Mouse (Mus musculus): ENCODE results near the gene Ptpro.

The Ptpro gene

DNA sequence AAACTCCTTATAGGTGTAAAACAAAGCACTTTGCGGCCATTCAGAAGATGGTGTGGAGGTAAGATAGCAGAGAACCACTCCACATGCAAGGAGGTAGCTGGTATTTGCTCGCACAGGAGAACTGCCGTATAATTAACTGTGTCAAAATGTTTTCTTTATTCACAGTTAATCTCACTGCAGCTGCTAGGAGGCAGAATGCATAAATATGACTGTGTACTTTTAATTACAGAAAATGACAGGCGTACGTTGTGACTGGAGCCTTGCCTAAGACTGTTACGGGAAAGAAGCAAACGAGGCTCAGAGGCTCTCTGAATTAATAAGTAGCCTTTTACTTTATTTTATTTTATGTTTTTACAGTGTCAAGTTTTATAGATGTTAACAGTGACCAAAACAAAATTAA is 27.5 kb downstream of the Ptpro start:
- no peak for TF ChIP-seq GATA4 (IDR thresholded peaks at IDR 0.05; ENCODE audit: insufficient replicate concordance, low read length)

DNA sequence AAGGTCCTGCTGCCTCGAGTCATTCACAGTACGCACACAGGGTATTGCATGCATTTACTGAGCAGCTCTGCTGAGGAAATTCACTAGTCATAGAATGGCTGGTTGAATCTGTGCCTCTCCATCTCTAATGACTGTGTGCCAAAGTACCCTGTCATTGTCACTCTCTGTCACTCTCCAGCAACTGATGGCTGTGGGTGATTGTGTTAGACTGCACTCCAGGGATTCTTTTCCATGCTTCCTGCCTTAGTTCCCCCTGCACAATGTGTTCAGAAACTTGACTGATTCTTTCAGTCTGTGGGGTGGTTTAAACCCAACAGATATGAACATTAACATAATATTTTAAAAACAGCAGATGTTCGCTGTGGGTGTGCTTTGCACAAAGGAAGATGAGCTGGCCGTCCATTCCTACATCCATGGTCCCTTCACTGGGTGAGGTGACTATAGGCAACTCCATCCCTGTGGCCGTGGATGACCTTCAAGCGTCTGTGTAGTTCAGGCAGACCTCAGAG is 29.5 kb downstream of the Ptpro start:
- no peak for TF ChIP-seq GATA4 (IDR thresholded peaks at IDR 0.05; ENCODE audit: insufficient replicate concordance, low read length)

DNA sequence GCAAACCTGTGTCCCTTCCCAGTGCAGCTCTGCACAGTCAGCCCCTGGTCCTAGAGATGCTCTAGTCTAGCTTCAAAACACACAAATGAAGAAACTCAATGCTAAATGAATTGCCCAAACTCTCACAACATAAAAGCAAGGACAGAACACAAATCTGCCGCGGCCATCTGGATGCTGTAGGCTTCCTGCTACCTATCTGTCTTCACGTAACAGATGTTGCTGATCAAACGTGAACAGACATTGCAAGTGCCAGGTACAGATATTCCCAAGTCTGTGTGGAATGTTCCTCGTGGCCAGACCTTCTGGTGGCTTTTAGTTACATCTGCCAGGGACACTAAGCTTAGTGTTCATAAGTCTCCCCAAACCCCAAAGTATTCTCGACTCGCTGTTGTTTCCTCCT is 29.9 kb downstream of the Ptpro start:
- TF ChIP-seq GATA4 (IDR thresholded peaks at IDR 0.05; ENCODE audit: insufficient replicate concordance, low read length), result no peak

DNA sequence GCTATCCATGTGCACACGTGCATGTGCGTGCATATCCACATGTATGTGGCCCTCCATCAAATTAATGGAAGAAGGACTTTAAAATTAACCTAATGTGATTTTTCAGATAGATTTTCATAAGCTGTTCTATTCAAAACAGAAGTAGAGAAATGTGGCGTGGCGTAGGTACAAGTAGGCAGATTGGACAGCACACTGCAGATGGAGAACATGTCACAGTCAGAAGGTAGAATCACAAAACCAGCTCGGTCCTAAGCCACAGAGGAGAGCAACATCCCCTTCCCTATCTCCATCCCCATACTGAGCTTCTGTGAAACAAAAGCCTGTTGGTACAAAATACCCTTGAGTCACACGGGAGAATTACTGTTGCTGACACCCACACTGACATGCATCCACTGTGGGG is 34.3 kb downstream of the Ptpro start:
- TF ChIP-seq GATA4 (IDR thresholded peaks at IDR 0.05; ENCODE audit: insufficient replicate concordance, low read length), result no peak

DNA sequence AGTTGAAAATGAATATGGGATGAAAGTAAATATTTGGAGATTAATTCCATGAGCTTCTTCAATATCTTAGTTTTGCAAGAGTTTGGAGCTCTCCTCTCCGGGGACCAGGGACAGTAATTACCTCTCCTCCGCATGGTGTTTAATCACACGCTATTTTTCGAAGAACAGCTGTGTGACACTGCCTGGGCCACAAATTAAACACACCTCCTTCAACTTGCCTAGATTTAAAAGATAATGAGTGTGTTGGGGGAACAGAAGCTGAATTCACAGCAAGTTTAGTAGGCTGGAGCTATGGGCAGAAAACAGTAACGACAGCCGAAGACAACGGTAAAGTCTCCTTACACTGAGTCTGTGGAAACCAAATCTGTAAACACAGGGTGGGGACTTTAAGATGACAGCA is 35.7 kb downstream of the Ptpro start:
- no peak for TF ChIP-seq GATA4 (IDR thresholded peaks at IDR 0.05; ENCODE audit: insufficient replicate concordance, low read length)

DNA sequence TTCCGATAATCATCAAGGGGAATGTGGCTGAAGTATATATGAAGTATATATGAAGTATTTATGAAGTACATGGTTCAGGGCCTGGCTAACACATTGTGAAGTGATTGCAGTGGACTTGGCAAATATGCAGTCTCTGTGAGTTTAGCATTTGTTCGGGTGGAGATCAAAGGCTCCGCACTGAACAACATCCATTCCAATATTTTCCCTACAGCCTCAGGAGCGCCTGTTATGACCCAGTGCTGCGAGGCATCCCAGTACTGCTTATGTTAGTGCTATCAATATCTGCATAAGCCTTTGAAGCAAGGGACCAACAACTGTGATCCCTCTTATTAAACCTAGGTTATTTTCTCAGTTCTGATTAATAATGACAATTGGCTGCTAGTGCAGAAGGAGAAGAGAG is 36.1 kb downstream of the Ptpro start:
- TF ChIP-seq GATA4 (IDR thresholded peaks at IDR 0.05; ENCODE audit: insufficient replicate concordance, low read length), result no peak

DNA sequence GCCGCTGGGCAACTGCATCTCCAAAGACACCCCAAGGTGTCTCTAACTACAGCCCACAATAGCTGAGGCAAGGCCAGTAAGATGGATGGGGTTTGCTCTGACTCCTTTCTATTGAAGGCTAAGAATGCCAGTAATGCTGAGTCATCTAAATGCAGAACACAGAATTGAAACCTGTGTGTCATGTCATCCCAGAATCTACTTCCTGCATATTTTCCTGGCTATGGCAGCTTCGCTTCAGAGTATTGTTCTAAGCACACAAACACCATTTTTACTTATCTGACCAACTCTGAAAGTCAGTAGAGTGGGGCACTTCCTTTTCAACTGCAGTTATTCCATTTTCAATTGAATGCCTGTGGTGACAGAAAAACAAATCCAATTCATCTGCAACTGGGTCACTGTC is 40.3 kb downstream of the Ptpro start:
- no peak for TF ChIP-seq GATA4 (IDR thresholded peaks at IDR 0.05; ENCODE audit: insufficient replicate concordance, low read length)

DNA sequence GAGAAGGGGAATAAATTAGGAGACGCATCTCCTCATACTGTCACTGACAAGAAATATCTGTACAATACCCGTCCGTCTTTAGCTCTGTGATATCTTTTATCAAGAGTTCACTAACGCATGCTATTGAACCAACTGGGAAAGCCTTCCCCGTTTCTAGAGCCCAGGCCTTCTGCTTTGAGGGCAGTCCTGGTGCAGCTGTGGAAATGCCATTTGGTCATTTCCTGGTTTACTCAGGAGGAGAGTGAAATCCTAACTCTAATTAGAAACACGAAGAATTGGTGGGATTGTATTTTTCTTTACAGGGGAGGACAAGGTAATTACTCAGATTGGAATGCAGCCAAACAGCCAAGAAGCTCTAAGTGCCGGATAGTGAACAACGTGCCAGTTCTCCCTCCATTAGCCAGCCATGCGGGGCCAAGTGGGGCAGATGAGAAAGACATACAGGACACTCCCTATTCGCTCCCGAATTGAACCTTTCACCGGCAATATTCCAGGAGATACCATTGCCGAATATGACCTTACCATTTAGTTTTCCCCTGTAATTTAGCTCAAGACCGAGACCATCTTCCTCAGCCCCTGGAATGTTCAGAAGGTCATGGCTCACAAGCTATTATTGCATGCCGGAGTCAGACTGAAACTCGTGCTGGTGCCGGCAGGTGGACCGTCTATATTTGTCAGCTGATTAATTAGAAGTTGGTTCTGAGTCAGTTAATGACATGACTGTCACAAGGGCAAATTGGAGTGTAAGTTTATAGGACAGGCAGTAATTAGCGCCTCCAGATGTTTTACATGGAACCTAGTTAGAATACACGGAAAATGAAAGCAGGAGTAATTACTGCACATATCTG is 43.1 kb downstream of the Ptpro start:
- no peak for TF ChIP-seq GATA4 (IDR thresholded peaks at IDR 0.05; ENCODE audit: insufficient replicate concordance, low read length)

DNA sequence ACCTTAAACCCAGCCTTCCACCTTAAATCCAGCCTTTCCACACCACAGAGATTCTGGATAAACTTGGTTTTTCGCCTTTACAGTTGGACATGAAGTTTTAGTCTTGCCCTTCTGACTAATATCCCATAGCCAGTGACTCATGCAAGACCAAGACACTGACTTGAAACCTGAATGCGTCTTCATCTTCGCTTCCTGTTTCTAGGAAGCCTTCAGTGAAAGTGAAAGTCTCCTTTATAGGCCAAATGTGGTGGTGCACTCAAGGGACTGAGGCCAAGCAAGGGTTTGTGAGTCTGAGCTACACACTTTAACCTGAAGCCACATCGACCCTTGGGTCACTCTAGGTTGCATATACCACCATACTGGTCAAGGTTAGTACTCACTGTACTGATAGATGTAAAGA is 50.4 kb downstream of the Ptpro start:
- TF ChIP-seq GATA4 (IDR thresholded peaks at IDR 0.05; ENCODE audit: insufficient replicate concordance, low read length), result no peak

DNA sequence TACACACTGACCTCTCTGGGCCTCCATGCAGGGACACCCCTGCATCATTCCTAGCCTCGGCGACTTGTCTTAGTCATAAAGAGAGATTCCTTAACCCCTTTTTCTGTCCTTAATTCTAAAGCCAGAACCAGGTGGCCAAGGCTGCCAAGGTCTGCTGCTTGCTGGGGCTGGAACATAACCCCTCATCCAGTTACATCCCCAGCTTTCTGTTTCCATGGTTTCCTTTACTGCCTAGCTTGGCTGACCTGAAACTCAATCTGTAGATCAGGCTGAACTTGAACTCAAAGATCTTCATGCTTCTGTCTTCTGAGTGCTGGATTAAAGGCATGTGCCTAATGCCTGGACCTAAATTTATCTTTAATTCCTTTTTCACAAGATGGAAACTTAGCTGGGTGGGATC is 51.7 kb downstream of the Ptpro start:
- no peak for TF ChIP-seq GATA4 (IDR thresholded peaks at IDR 0.05; ENCODE audit: insufficient replicate concordance, low read length)

DNA sequence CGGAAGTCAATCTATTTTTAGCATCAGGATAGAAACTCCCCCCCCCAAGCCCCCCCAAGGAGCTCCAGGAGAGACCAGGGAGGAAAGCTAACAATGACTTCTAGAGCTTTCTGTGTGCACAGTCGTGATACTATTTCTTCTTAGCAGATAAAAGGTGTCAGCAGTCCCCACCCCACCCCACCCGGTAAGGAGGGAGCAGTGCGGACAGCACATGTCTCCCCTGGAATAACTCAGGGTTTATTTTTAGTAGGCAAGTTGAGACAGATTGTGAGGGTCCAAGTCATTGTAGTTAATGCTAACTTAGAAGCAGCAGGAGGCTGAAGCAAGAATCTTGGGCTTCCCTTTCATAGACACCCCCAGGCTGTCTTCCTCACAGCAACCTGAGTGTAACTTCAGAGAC is 63.1 kb downstream of the Ptpro start:
- TF ChIP-seq GATA4 (IDR thresholded peaks at IDR 0.05; ENCODE audit: insufficient replicate concordance, low read length), result no peak

DNA sequence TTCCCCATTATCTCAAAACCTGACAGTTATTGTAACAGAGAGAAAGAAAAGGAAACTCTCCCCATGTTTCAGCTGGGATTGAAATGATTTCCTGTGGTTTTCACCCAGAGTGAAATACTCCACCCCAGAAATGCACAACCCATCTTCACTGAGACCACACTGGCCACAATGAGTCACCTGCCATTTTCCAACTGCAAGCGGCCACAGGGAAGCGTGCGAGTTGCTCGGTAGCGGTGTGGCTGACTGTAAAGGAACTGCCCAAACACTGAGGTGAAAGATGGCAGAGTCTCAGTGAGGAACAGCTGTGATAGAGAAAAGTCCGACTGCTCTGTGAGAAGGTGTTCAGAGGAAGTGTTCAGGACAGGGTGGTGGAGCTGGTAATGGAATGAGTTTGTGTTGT is 64.2 kb downstream of the Ptpro start:
- no peak for TF ChIP-seq GATA4 (IDR thresholded peaks at IDR 0.05; ENCODE audit: insufficient replicate concordance, low read length)

DNA sequence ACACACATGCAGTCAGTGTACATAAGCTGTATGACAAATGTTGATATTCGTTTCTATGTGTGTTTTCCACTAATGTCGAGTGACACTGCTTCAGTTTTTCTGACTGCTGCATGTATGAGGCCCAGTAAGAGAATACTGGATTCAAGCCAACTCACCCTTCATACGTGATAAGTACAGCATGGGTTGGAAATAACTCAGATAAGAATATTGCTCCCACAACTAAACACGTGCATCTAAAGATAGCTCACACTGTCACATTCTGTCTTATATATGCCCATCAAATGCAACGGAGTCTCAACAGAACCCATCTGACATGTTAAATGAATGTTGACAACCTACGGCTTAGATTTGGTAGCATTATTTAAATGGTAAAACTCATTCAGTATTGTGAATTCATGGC is 65.4 kb downstream of the Ptpro start:
- no peak for TF ChIP-seq GATA4 (IDR thresholded peaks at IDR 0.05; ENCODE audit: insufficient replicate concordance, low read length)

DNA sequence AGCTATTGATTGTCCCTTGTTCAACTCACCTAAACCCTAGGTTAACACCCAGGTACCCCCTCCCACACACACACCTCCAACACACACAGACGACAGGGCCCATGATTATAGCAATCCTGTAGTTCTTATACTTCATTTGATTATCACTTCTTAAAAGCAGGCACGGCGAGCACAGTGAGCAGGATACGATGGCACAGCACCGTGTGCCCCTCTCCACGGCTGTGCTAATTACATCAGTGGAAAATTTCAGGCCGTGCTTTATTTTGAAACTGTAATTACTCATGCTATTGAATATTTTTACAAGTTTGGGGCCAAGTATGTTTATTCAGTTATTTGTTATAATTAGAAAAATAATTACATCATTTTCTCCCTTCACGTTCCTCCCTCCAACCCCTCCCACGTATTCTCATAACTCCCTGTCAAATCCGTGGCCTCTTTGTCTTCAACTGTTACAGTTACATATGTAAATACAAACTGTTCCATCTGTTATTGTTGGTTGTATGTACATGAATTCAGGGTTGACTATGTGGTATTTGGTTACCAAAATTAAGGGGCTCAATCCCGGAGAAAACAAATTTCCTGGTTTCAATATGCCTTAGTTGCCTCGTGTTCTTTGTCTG is 66.2 kb downstream of the Ptpro start:
- TF ChIP-seq GATA4 (IDR thresholded peaks at IDR 0.05; ENCODE audit: insufficient replicate concordance, low read length), result no peak

DNA sequence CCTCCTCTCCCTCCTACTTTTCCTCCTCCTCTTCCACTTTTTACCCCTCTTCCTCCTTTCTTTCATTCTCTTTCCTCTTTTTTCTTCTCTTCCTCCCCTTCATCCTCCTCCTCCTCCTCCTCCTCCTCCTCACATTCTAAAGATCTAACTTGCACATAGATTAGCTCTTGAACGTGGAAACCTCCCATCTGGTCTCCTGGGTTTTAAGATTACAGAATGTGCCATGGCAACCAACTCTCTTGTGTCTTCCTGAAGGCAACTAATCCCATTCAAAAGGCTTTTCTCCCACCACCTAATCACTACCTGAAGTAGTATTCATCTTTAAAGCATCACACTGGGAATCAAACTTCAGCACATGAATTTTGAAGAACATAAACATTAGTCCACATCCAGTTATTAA is 67.5 kb downstream of the Ptpro start:
- TF ChIP-seq GATA4 (IDR thresholded peaks at IDR 0.05; ENCODE audit: insufficient replicate concordance, low read length), result no peak

DNA sequence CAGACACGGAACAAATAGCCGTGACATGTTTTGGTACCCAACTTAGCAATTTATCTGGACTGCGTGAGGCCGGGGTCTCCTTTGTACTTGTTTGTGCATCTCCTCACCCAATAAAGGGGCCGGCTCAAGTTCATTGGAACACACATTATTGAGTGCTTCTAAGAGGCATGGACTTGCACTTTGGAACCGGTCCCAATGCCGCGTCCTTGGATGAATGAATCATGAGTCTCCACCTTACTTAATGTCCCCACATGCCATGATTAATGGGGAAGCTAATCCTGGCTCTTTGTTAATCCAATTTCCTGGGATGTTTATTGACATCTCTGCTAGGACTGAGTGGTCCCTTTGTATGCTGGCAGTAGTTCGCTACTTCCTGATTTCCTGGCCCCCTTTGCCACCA is 75.6 kb downstream of the Ptpro start:
- no peak for TF ChIP-seq GATA4 (IDR thresholded peaks at IDR 0.05; ENCODE audit: insufficient replicate concordance, low read length)

DNA sequence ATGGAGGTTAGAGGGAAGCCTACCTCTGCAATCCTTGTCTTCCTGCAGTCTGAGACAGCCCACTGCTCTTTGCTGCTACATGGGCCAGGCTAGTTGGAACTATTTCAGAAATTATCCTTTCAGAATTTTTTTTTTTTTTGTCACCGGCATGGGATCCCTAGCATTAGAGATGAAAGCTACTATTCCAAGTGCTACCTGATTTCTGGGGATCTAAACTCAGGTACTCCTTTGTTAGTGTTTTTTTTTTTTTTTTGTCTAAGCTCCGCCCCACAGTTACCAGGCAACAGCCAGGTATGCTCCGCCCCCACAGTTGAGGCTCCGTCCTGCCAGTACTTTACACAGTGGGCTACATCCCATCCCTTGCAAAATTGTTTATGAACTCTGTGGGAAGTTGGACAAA is 76.1 kb downstream of the Ptpro start:
- TF ChIP-seq GATA4 (IDR thresholded peaks at IDR 0.05; ENCODE audit: insufficient replicate concordance, low read length), result no peak

Data from liver, adult (tissue).